Mouse (Mus musculus): Measurements from ENCODE around the gene Nop10. TPM values are rescaled to one million over a fixed set of nuclear protein-coding genes. Genes with fewer than 3 reads are reported as not detected.

Nop10 gene
- total RNA-seq, 2 experiments from 2014 or later: 46.2 to 50.4 TPM

GRCm38 (mm10) chr2:112308671-112309070 is 46.9 kb downstream of the Nop10 start:
- no peak for DNase-seq
- intact Hi-C loops (cut with DNase I): no loop called here

GRCm38 (mm10) chr2:112309161-112309600 is 47.5 kb downstream of the Nop10 start:
- DNase-seq: no peak
- intact Hi-C loops (cut with DNase I): no loop called here

Other genes starting within 250 kb of the Nop10 start
- not detected for gene Olfr1310, start 249.2 kb upstream of the Nop10 start, total RNA-seq (2021)
- gene Olfr1311, start 237.5 kb upstream of the Nop10 start, total RNA-seq (2021): not detected
- not detected for gene Olfr1312, start 211.7 kb upstream of the Nop10 start, total RNA-seq (2021)
- not detected for gene Olfr1313, start 184.1 kb upstream of the Nop10 start, total RNA-seq (2021)
- gene Olfr1314, start 165.1 kb upstream of the Nop10 start, total RNA-seq (2021): not detected
- not detected for gene Olfr1315-ps1, start 146.5 kb upstream of the Nop10 start, total RNA-seq (2021)
- gene Olfr1316, start 126.9 kb upstream of the Nop10 start, total RNA-seq (2021): not detected
- gene Olfr1317, start 121.6 kb upstream of the Nop10 start, total RNA-seq (2021): not detected
- gene Olfr1318, start 107.7 kb upstream of the Nop10 start, total RNA-seq (2021): not detected
- 1 to 10 TPM in 1 of 2 experiments, under 1 TPM in 1; 0.69 to 1.0 TPM for gene Lpcat4, start 22.5 kb upstream of the Nop10 start, total RNA-seq (2021)
- not detected for gene Nutm1, start 2.6 kb upstream of the Nop10 start, total RNA-seq (2021)
- 10 to 100 TPM; 18.5 to 27.1 TPM for gene Slc12a6, start 3.9 kb downstream of the Nop10 start, total RNA-seq (2021)
- under 1 TPM in 1 of 2 experiments, not detected in 1; 0.44 TPM for gene Gm21985, start 4.4 kb downstream of the Nop10 start, total RNA-seq (2021)
- 10 to 100 TPM; 59.0 to 71.1 TPM for gene Emc4, start 106.1 kb downstream of the Nop10 start, total RNA-seq (2021)
- gene Katnbl1, start 117.3 kb downstream of the Nop10 start, total RNA-seq (2021): 1 to 10 TPM; 1.9 to 3.1 TPM
- gene Emc7, start 193.1 kb downstream of the Nop10 start, total RNA-seq (2021): 10 to 100 TPM; 11.5 to 12.7 TPM
- gene Chrm5, start 218.8 kb downstream of the Nop10 start, total RNA-seq (2021): not detected
- gene Aven, start 231.0 kb downstream of the Nop10 start, total RNA-seq (2021): 10 to 100 TPM; 16.3 to 20.3 TPM

All from gastrocnemius, postnatal 36 days (tissue).